Mouse (Mus musculus) stomach, postnatal 0 days (tissue): ENCODE results near the gene Rmdn3.

Experiments used
- CTCF ChIP-seq: IDR thresholded peaks from 2 replicates; pipeline ENCODE4 v1.5.1; 2016; ENCODE audit warnings: antibody characterized with exemption, low read depth, mild to moderate bottlenecking, moderate library complexity
- EP300 ChIP-seq: optimal IDR thresholded peaks from 2 replicates; pipeline ENCODE3; 2016; ENCODE audit warnings: antibody characterized with exemption

GRCm38 (mm10) chr2:119157836-119158235 lies 1.0 kb upstream of the Rmdn3 start:
- no peak for TF ChIP-seq CTCF
- TF ChIP-seq EP300 = no peak
